Mouse (Mus musculus): ENCODE results near the gene Ctla2a. TPM values are rescaled to one million over a fixed set of nuclear protein-coding genes. Genes with fewer than 3 reads are reported as not detected.
"Not testable (repeated sequence)": the region's sequence is repeated elsewhere in the genome, so short reads cannot be mapped to it uniquely, and the experiment has no call there.

The Ctla2a gene
- polyA plus RNA-seq, 1 experiment from 2014 or later: 107 TPM

DNA sequence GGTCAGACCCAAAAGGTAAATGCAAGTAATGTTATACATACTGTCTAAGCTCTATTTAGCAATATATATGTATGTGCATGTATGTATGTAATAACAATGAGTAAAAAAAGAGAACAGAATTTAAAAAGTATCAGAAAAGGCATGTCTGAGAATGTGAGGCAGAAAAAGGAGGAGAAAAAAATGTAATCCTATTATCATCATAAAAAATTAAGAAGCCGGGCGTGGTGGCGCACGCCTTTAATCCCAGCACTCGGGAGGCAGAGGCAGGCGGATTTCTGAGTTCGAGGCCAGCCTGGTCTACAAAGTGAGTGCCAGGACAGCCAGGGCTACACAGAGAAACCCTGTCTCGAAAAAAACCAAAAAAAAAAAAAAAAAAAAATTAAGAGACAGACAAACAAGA lies 39.6 kb downstream of the Ctla2a start, which contains the start of gene Gm49392:
Gene Gm49392 (minus strand): TSS at position 101 of the 400 bp plus-strand sequence.
- H3K27me3 ChIP-seq (ENCODE audit: control insufficient read depth, insufficient read depth, low read length); H3K9me3 ChIP-seq (ENCODE audit: control insufficient read depth, low read length); H3K4me1 ChIP-seq (ENCODE audit: control insufficient read depth in 2 of 2, insufficient read depth in 2 of 2, low read length in 2 of 2); H3K4me2 ChIP-seq (ENCODE audit: low read length); ATAC-seq (ENCODE audit: insufficient number of reproducible peaks, insufficient read depth, low FRiP score, low read depth); H3K36me3 ChIP-seq (ENCODE audit: control insufficient read depth, insufficient read depth, low read length); H3K4me3 ChIP-seq (ENCODE audit: control insufficient read depth in 1 of 2, insufficient read depth in 1 of 2, low read depth in 1 of 2, low read length in 2 of 2); H3K9ac ChIP-seq (ENCODE audit: low read length): not testable (repeated sequence)
- 84% methylated on average over 7 of the region's 8 CpGs for WGBS
- peak within 1 kb of the TSS; percentile 69 to 88 for H3K27ac ChIP-seq (replicated peaks in 1 of 2; ENCODE audit: control insufficient read depth in 1 of 2, insufficient read depth in 1 of 2, low read depth in 2 of 2, low read length in 2 of 2)

GRCm38 (mm10) chr13:60895406-60896160 lies 40.8 kb downstream of the Ctla2a start:
- Histone ChIP-seq H3K4me1 (ENCODE audit: control insufficient read depth in 2 of 2, insufficient read depth in 2 of 2, low read length in 2 of 2) (no peaks in the 10 kb centered on the region), H3K9me3 (ENCODE audit: control insufficient read depth, low read length) (peaks cover 3% of the 10 kb centered on the region), H3K4me2 (ENCODE audit: low read length) (no peak overlapping the region), H3K27ac (replicated peaks in 1 of 2; ENCODE audit: control insufficient read depth in 1 of 2, insufficient read depth in 1 of 2, low read depth in 2 of 2, low read length in 2 of 2) (no peak overlapping the region), H3K9ac (ENCODE audit: low read length) (no peak overlapping the region), H3K27me3 (ENCODE audit: control insufficient read depth, insufficient read depth, low read length) (no peaks in the 10 kb centered on the region), H3K36me3 (ENCODE audit: control insufficient read depth, insufficient read depth, low read length) (no peaks in the 10 kb centered on the region), H3K4me3 (ENCODE audit: control insufficient read depth in 1 of 2, insufficient read depth in 1 of 2, low read depth in 1 of 2, low read length in 2 of 2) (no peak overlapping the region)
- ATAC-seq (ENCODE audit: insufficient number of reproducible peaks, insufficient read depth, low FRiP score, low read depth): no peak

- Histone ChIP-seq H3K27ac (replicated peaks in 1 of 2; ENCODE audit: control insufficient read depth in 1 of 2, insufficient read depth in 1 of 2, low read depth in 2 of 2, low read length in 2 of 2) (no peak overlapping the region; a peak in 1 of 4 replicates), H3K4me3 (ENCODE audit: control insufficient read depth in 1 of 2, insufficient read depth in 1 of 2, low read depth in 1 of 2, low read length in 2 of 2) (no peak overlapping the region), H3K36me3 (ENCODE audit: control insufficient read depth, insufficient read depth, low read length) (no peaks in the 10 kb centered on the region), H3K9ac (ENCODE audit: low read length) (no peak overlapping the region), H3K9me3 (ENCODE audit: control insufficient read depth, low read length) (peaks cover 3% of the 10 kb centered on the region), H3K27me3 (ENCODE audit: control insufficient read depth, insufficient read depth, low read length) (no peaks in the 10 kb centered on the region), H3K4me1 (ENCODE audit: control insufficient read depth in 2 of 2, insufficient read depth in 2 of 2, low read length in 2 of 2) (no peaks in the 10 kb centered on the region), H3K4me2 (ENCODE audit: low read length) (no peak overlapping the region)
- ATAC-seq (ENCODE audit: insufficient number of reproducible peaks, insufficient read depth, low FRiP score, low read depth): no peak
- 81% methylated on average over 1 of the region's 1 CpGs for WGBS
Measured at GRCm38 (mm10) chr13:60892301-60892700, 44.1 kb downstream of the Ctla2a start.

Other genes starting within 250 kb of the Ctla2a start
- not detected in 2 replicates for gene BC051665, start 150.3 kb downstream of the Ctla2a start, polyA plus RNA-seq (2014; fragmentation: Nextera tagmentation; extraction: Ambion mirVana)
- not detected in 2 replicates for gene Ctsll3, start 133.8 kb downstream of the Ctla2a start, polyA plus RNA-seq (2014; fragmentation: Nextera tagmentation; extraction: Ambion mirVana)
- gene 4930486L24Rik, start 72.2 kb downstream of the Ctla2a start, polyA plus RNA-seq (2014; fragmentation: Nextera tagmentation; extraction: Ambion mirVana): 0.30 TPM in 1 of 2 replicates, not detected in the other
- gene Gm49392, start 39.7 kb downstream of the Ctla2a start, polyA plus RNA-seq (2014; fragmentation: Nextera tagmentation; extraction: Ambion mirVana): 0.50 TPM in 1 of 2 replicates, not detected in the other
- 7.1 and 8.5 TPM in 2 replicates for gene Ctla2b, start 39.2 kb downstream of the Ctla2a start, polyA plus RNA-seq (2014; fragmentation: Nextera tagmentation; extraction: Ambion mirVana)
- gene Tpbpb, start 31.7 kb downstream of the Ctla2a start, polyA plus RNA-seq (2014; fragmentation: Nextera tagmentation; extraction: Ambion mirVana): not detected in 2 replicates
- gene Gm49393, start 1.0 kb downstream of the Ctla2a start, polyA plus RNA-seq (2014; fragmentation: Nextera tagmentation; extraction: Ambion mirVana): not detected in 2 replicates
- gene Gm49391, start 54 bp downstream of the Ctla2a start, polyA plus RNA-seq (2014; fragmentation: Nextera tagmentation; extraction: Ambion mirVana): 4.1 and 6.9 TPM in 2 replicates
- not detected in 2 replicates for gene Tpbpa, start 5.4 kb upstream of the Ctla2a start, polyA plus RNA-seq (2014; fragmentation: Nextera tagmentation; extraction: Ambion mirVana)
- gene Ctsj, start 69.3 kb upstream of the Ctla2a start, polyA plus RNA-seq (2014; fragmentation: Nextera tagmentation; extraction: Ambion mirVana): 0.20 TPM in 1 of 2 replicates, not detected in the other
- not detected in 2 replicates for gene Ctsq, start 104.0 kb upstream of the Ctla2a start, polyA plus RNA-seq (2014; fragmentation: Nextera tagmentation; extraction: Ambion mirVana)
- gene Ctsr, start 227.6 kb upstream of the Ctla2a start, polyA plus RNA-seq (2014; fragmentation: Nextera tagmentation; extraction: Ambion mirVana): not detected in 2 replicates